In the genomic region with DNA sequence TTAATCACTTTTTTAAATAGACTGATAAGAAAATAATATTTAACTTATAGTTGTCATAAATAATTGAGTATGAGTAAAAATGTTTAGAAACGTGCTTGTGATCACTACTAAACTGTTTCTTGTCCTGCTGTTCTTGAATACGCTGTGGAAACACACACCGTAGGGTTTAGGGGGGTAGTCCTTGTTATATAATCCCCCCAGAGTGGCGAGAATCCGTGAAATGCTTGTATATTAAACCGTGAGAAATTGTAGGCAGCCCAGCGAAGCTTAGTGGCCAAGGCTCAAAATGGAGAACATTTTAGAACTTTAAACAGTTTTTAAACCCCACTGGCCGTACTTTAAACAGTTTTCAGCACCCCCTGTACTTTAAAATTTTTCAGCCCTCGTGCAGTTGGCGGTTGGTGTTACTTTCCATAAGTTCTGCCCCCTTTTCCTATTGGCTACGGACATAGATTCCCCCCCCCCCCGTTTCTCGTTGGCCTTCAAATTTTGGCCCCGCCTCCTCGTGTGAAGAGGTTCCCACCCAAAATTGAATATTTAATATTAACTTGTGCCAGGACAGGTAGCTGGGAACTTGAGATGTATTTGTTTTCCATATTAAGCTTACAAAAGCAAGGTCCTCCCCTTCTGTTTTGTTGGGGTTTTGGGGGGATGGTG, we compare ENCODE assay signal across 8 mouse cellular contexts. TPM values are rescaled to one million over a fixed set of nuclear protein-coding genes. Genes with fewer than 3 reads are reported as not detected.
A peak's percentile ranks its signal among the peaks of the same experiment; 100 is the strongest.
DNase-seq lines count a peak whose midpoint lies in the region; ATAC-seq and TF ChIP-seq lines count a peak whose summit lies in the region.

No protein-coding gene starts in this region.

- DNase-seq in MN1 (ENCODE audit: low spot score), result peak; percentile 17
- no peak for DNase-seq in heart, embryonic 10.5 days (ENCODE audit: low spot score)
- DNase-seq in lung, postnatal 14 days, result peak; percentile 33
- DNase-seq in spleen, postnatal 10 days (ENCODE audit: low spot score in 2 of 2), result peak; percentile 5 to 56
- DNase-seq in right cerebral cortex, postnatal 25 days, result no peak

- ATAC-seq in common myeloid progenitor, adult 5-6 weeks (replicated peaks; ENCODE audit: low read depth, poor library complexity, severe bottlenecking), result peak; percentile 80
- peak; percentile 68 for ATAC-seq in kidney, embryonic 15.5 days (replicated peaks; ENCODE audit: low FRiP score)

- H3K9me3 ChIP-seq in heart, embryonic 10.5 days, result no peaks in the 10 kb centered on the region
- no peaks in the 10 kb centered on the region for H3K9me3 ChIP-seq in kidney, embryonic 15.5 days (replicated peaks)

- H3K27me3 ChIP-seq in C2C12 (ENCODE audit: control insufficient read depth, insufficient read depth, insufficient read length), result no peaks in the 10 kb centered on the region
- H3K27me3 ChIP-seq in heart, embryonic 10.5 days (ENCODE audit: insufficient read depth, poor library complexity, severe bottlenecking), result no peaks in the 10 kb centered on the region
- peaks cover 9% of the 10 kb centered on the region for H3K27me3 ChIP-seq in kidney, embryonic 15.5 days

- no peak overlapping the region for H3ac ChIP-seq in C2C12 (ENCODE audit: control insufficient read depth, insufficient read length, low read depth)

- peak overlapping the region; percentile 85; the same call in 1 of the 2 replicates for H3K27ac ChIP-seq in heart, embryonic 10.5 days
- peak overlapping the region; percentile 95 for H3K27ac ChIP-seq in kidney, embryonic 15.5 days

- H3K4me1 ChIP-seq in heart, embryonic 10.5 days, result no peaks in the 10 kb centered on the region
- no peaks in the 10 kb centered on the region for H3K4me1 ChIP-seq in kidney, embryonic 15.5 days

- 21% methylated on average over 15 of the region's 15 CpGs for WGBS in heart, embryonic 10.5 days
- WGBS in kidney, embryonic 15.5 days, result 26% methylated on average over 15 of the region's 15 CpGs

- H3K79me2 ChIP-seq in C2C12 (ENCODE audit: control insufficient read depth, insufficient read depth), result no peaks in the 10 kb centered on the region

- TF ChIP-seq CTCF in C2C12 (IDR thresholded peaks at IDR 0.05; ENCODE audit: control insufficient read depth, insufficient read depth, insufficient read length), result no peak

- H3K4me3 ChIP-seq in C2C12 (ENCODE audit: insufficient read depth, poor library complexity, severe bottlenecking), result peak overlapping the region; percentile 30
- H3K4me3 ChIP-seq in heart, embryonic 10.5 days, result peak overlapping the region; percentile 62
- peak overlapping the region; percentile 57 for H3K4me3 ChIP-seq in kidney, embryonic 15.5 days (replicated peaks)

- H3K79me3 ChIP-seq in C2C12 (ENCODE audit: low read depth), result no peaks in the 10 kb centered on the region

- H3K4me2 ChIP-seq in kidney, embryonic 15.5 days, result peak overlapping the region; percentile 55

- H3K36me3 ChIP-seq in C2C12 (ENCODE audit: control insufficient read depth, insufficient read depth), result no peaks in the 10 kb centered on the region
- H3K36me3 ChIP-seq in heart, embryonic 10.5 days, result no peaks in the 10 kb centered on the region
- H3K36me3 ChIP-seq in kidney, embryonic 15.5 days, result no peaks in the 10 kb centered on the region

- no peak overlapping the region for H3K9ac ChIP-seq in kidney, embryonic 15.5 days

TF ChIP-seq in C2C12, 6 proteins besides CTCF, POLR2A, EP300 and RAD21:
- TF ChIP-seq MYOD1 (IDR thresholded peaks at IDR 0.05; ENCODE audit: control insufficient read depth, insufficient read length, low read depth), result no peak
- TF ChIP-seq MAX (IDR thresholded peaks at IDR 0.05), result peak; percentile 60
- no peak for TF ChIP-seq MYOG (IDR thresholded peaks at IDR 0.05; ENCODE audit: control insufficient read depth, extremely low read depth, insufficient read length)

RNA-seq across cellular contexts. Expression of gene Nxt2, which starts 1.0 kb away (rescaled TPM):
- 2.6 TPM for polyA plus RNA-seq in C2C12 (2012; fragmentation: generic; extraction: Trizol)
- 18.3 and 21.1 TPM in 2 replicates for total RNA-seq in common myeloid progenitor, adult 5-6 weeks (2017)
- polyA plus RNA-seq in heart, embryonic 10.5 days (2016; fragmentation: Nextera tagmentation; extraction: Ambion mirVana), result 9.2 and 10.9 TPM in 2 replicates
- 23.5 and 27.2 TPM in 2 replicates for polyA plus RNA-seq in kidney, embryonic 15.5 days (2015; fragmentation: Nextera tagmentation; extraction: Ambion mirVana)

RNA-seq across cellular contexts. Expression of gene Gucy2f, which starts 30.8 kb away (rescaled TPM):
- polyA plus RNA-seq in C2C12 (2012; fragmentation: generic; extraction: Trizol), result not detected
- not detected in 2 replicates for total RNA-seq in common myeloid progenitor, adult 5-6 weeks (2017)
- polyA plus RNA-seq in heart, embryonic 10.5 days (2016; fragmentation: Nextera tagmentation; extraction: Ambion mirVana), result not detected in 2 replicates
- 0.03 TPM in 1 of 2 replicates, not detected in the other for polyA plus RNA-seq in kidney, embryonic 15.5 days (2015; fragmentation: Nextera tagmentation; extraction: Ambion mirVana)

Comparison
In these comparisons a context has a peak if more than half of its experiments do, and no peak if none do; other contexts are left out.
1. DNase-seq: peak in MN1 (single experiment), lung, postnatal 14 days (single experiment) and spleen, postnatal 10 days (2 of 2); none in heart, embryonic 10.5 days (single experiment) and right cerebral cortex, postnatal 25 days (single experiment).
2. Peak in every context shown above with its lines, with median percentiles within 50 percentile points of each other: H3K4me3 ChIP-seq.